Mouse (Mus musculus) cerebellum, adult 18-20 months (tissue): ENCODE measurements at regions not wholly inside any gene's neighbourhood (a gene's known extent, or its start where the extent isn't known, plus 50 kb on each side); places are given as distances from the start of the nearest gene placed in this dataset.

ENCODE experiments used
- DNase-seq, 2 experiments: peaks; one replicate each; pipeline ENCODE4 v3.0.0; 2021

DNA sequence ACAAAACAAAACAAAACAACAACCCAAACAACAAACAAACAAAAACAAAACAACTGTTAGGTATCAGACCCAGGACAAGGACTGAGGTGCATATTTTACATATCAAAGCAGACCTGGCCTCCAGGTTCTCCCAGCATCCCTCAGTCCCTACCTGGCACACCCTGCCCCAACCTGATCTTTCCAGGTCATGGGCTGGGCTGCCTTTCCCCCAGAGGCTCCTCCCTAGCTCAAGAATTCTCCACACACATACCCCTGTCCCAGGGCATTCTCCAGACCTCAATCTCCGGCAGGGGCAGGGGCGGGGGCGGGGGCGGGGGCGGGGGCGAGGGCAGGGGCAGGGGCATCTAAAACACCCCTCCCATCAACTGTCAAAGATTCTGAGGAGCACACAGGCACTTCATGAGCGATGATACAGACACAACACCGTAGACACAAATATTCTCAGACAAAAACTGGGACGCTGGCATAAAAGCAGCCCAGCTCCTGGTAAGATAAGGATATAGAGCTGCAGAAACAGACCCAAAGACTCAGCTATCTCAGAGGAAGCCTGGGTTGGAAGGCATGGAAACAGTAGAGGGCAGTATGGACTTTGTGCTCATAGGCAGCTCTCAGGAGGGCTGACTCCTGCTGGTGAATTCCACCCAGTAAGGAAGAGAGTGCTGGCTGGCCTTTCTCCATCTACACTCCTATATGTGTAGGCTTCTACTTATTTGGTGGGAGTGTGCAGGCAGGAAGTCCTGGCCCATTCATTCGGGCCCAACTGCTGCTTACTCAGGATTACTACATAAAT is 337.7 kb upstream of the Nr5a2 start:
- no peak for DNase-seq

DNA sequence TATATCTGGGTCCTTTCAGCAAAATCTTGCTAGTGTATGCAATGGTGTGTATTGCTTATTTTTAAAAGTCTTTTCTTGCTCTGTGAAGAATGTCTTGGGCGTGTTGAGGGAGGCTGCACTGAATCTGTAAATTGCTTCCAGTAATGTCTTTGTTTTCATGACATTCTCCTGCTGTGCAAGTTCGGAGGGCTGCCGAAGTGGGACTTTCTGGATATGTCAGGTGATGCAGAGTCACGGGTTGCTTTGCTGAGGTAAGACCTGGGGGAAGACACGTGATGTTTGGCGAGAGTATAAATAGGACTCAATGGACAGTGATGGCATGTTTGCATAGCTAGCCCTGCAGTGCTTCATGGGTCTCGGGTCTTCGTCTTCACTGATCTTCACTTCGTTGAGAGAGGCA is 329.2 kb upstream of the Nr5a2 start:
- no peak for DNase-seq

DNA sequence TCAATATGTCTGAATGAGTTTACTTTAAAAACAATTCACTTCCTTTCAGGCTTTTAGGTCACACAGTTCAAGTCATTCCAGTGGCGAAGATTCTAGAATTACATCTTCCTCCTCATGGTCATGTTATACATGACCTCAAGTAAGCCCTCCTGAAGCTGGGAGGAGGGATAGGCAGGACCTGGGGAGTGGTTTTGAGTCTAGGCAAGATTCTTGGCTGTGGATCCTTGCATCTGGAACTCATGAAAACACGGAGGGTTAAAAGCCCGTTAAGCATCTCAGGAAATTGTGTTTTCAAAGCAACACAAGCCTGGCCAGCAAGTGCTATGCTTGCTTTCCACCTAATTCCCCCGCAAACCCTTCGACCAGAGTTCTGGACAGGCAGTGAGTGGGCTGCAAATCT is 323.0 kb upstream of the Nr5a2 start:
- DNase-seq: no peak

DNA sequence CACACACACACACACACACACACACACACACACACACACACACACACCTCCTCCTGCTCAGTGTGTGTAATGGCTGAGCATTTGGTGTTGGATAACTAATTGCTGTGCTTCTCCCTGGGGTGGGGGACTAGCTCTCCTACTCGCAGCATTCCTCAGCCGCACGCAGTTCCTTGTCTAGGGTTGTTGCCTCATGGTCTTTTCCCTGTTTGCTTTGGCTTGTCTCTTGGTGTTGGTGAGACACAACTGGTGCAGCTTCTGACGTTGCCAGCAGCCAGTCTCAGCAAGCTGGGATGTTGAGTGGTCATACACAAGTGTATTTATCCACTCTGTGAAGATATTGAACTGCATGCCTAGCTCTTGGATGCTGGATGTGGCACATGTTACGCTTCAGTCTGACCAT is 322.2 kb upstream of the Nr5a2 start:
- DNase-seq: no peak

DNA sequence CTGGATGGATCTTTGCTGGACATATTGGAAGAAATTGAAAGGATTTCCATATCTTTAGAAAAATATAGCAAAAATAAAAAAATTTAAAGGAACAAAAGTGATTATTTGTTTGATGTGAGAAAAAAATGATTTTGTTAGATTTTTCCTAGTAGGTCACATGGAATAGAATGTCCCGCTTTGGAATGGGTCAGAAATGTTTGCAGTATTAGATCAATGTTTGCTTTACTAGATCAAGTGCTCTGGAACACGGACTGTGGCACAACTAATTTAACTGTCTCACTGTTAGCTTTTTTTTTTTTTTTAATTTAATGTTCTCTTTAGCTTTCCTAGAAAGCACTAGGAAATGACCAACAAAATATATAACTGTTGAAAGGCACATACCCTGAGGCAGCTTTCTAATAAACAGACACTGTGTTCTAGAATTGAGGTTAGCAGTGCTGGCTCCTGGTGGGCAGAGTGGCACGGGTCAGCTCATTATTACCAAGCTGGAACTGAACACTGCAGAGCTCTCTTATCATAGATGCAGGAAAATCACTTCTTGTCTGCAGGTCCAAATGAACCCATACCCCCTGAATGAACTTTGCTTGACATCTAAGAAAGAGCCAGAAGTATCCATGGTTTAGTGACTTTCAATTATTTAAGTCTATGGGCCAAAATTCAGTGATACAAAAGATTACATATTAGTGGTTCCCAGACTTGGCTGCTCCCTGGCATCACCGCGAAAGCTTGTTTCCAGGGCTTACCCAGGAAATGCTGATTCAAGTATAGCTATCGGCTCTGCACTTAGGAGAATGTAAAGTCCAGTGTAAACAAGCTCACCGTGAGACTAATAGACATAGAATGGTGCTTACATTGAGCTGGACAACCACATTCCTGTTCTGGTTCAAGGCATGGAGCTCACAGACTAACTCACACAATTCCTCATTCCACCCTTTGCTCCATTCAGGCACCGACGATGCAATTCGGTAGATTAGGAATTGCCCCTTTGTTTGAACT is 320.4 kb upstream of the Nr5a2 start:
- no peak for DNase-seq

DNA sequence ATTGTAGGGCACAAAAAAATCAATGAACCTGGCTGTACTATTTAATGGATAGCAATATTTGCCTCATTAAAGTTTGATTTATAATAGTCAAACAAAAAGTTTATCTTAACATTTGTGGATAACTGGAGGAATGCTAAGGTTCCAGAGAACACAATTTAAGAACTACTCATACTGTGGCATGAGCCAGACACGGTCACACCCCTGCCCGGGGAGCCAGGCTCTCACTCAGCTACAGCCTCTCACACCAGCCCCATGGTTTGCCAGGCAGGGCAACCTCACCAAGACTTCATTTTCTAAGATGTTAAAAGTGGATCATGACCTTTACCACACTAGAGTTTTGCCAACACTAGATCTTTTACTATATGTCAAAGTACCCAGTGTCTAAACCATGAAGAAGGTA is 319.7 kb upstream of the Nr5a2 start:
- DNase-seq: no peak

DNA sequence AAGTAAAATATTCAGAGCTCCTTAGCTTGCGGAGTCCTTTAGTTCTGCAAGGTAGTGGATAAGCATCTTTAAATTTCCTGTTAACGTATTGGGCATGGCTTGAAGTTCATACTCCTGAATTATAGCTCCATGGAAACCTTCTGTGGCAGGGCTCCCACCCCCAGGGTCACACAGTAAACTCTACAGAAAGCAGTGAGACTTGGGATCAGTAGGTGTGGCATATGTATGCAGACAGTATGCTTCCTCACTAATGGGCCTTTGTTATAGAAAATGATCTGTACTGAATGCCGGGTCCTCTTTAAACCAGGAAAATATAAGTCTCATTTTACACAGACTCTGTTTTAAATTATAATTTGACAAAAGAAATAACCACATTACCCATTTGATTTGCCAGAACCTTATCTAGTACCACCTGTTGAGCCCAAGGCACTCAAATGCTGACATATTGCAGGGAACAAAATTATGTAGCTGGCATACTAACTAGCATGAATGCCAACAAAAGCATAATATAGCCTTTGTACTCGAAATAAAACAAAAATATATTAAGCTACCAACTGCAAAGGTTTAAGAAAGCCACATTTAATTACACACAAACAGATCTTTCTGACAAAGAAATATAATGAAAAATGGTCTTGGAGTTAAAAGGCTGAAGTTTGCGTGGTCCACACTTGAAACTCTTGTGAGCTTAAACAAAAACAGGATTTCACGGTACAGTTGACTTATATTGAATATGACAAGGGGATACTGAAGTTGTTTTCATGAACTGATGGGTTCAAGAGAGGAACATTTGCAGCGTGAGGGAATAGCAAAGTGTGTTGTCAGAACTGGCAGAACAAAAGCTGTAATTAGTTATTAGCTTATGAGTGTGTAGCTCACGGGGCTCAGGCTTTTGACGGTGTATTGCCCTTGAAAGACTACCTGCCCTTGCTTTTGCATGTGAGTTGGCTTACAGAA is 310.7 kb upstream of the Nr5a2 start:
- no peak for DNase-seq

DNA sequence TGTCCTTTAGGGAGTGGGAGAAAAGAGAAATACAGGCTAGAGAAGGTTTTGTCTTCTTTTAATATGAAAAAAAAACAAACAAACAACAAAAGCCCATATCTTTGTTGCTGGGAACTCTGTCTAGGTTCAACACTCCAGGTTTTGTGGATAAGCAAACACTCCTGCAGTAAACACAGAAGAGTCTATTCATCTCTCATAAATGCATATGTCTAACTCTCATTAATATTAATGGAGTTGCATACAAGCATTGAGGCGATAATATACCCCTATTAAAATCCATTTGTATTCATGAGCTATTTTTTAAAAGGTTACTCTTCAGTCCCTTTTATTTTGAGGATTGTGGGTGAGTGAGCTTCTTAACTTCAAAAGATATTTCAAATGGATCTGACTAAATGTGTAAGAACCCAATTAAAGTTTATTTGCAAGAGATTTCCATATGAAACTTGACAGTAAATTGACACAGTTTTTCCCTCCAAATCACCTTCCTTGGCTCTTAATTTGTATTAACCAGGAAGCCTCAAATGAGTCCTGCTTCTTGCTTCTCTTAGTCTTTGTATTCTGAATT is 302.6 kb upstream of the Nr5a2 start:
- no peak for DNase-seq

DNA sequence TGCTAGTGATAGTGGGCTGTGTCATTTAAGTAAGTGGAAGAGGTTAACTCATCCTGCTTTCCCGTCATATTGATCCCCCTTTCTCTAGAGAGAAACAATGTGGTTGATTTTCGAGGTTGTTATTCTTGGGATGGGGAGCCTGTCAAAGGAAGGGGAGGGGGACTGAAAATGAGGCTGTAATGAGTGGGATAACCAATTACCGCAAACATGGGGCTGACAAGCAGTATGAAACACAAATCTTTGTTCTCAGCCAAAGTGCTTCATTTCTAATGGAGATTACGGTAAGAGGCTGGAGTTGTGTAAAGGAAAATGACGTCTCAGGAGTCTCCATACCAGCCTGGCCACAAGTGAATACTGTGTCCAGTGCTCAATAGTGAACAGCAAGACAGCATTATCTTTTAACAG is 301.9 kb upstream of the Nr5a2 start:
- no peak for DNase-seq

DNA sequence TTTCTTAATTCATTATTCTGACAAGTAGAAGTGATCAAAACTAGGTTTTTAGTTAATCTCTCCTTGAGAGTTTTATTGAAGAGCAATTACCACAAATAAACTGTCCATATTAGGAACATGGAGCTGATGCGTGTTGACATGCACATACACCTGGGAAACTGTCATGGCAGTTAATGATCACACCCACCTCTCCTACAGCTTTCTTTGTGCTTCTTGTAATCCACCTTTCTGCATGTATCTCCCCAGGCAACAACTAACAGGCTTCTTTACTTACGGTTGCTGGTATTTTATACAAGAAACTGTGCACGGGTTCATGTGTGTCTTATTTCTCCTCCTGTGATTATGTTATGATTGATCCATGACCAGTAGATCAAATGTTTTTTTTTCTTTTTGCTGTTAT is 296.0 kb upstream of the Nr5a2 start:
- DNase-seq: no peak

DNA sequence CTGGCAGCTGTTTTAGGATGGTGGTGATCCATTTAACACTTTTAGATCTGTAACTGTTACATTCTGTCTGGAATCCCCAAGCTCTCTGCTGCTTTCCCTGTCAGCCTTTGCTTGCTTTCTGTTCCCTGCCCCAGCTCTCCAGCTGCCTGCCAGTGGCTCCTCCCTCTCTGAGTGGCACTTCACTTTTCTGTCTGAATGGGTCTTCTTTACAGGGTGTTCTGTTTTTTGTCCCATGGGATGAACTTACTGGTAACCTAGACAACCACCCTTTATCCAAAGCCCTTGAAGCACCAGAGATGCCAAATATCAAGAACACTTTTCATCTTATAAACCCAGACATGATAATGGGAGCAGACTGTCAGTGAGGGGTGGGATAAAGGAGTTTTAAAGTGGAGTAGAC is 294.8 kb upstream of the Nr5a2 start:
- DNase-seq: no peak

DNA sequence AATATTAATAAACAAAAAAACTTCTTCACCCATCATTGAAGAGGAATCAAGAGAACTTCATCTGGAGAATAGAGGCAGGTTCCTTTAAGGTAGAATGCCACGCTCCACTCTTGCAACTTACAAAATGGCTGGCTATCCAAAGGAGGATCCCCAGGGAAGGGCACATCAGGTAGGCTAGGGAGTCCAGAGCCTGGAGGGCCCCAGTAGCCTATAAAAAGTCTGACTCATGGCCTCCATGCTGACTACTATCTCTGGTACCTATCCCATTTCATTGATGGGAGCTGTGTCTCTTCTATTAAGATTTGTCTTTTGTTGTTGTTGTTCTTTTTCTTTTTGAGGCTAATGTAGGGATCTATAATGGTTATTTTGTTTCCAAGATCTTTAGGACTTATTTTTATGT is 294.4 kb upstream of the Nr5a2 start:
- no peak for DNase-seq

DNA sequence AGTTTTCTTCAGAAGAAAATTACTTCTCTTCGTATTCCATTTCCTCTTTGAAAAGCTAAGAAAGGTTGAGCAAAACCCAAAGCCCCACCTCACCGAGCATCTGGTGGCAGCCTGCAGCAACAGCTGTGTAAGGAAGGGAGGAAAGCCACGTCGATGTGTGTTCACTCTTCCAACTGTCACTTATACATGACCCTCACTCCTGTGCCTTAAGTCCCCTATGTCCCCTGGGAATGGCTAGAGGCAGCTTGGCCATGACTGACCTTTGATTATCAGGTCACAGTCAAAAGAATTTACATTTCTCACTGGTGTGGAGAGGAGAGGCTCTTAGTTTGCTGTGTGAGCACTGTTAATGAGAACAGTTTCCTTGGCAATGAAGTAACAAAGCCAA is 266.8 kb upstream of the Nr5a2 start:
- DNase-seq: no peak

DNA sequence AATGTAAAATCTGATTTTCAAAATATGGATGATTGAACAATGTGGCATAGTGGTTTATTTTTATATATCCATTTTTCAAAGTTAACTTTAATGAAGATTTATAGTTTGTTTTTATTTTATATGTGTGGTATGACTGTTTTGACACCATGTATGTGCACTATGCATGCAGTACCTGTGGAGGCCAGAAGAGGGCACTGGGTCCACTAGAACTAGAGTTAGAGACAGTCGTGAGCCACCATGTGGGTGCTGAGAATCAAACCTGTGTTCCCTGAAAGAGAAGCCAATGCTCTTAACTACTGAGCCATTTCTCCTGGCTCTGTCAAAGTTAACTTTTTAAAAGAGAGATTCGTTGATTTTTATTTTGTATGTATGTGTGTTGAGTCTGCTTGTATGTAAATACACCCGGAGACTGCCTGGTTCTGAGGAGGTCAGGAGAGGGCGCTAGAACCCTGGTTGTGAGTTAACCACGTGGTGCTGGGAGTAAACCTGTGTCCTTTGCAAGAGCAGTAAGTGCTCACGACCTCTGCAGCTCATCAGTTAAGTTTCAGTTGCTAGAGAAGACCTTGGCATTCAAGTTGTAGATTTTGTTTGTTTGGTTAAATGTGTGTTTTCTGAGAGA is 266.3 kb upstream of the Nr5a2 start:
- no peak for DNase-seq

DNA sequence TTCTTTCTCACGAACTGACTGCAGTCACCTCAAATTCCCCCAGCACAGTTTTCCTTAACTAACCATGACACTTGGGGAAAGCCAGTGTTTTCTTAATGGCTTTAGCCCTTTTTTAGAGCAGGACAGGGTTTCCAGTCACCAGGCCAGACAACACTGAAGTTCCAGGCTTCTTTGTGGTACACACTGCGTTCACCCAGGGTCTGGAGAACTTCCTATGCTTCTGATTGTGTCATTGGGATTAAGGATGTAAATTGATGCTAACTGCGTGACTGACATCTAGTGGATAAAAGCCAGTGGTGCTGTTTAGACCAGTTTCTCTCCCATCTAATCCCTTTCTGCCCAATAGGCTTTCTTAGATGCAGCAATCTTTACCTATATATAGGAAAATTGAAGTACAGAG is 265.2 kb upstream of the Nr5a2 start:
- DNase-seq: no peak

DNA sequence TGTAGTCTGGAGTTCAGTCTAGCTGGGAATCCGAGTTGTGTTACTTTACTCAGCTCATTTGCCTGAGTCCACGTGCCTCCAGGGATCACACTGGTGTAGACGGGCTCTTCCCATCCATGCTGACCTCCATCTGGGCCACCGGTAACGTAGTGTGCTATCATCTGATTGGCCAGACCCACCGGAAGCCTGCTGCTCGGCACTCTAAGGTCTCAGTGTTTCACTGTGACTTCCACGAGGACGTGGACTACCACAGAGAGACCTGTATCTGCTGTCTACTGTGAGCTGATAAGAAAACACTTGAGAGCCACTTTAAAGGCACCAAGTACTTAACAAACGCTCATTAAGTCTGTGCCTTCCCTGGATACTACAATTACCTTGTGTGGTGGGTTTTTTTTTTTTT is 262.8 kb upstream of the Nr5a2 start:
- no peak for DNase-seq

DNA sequence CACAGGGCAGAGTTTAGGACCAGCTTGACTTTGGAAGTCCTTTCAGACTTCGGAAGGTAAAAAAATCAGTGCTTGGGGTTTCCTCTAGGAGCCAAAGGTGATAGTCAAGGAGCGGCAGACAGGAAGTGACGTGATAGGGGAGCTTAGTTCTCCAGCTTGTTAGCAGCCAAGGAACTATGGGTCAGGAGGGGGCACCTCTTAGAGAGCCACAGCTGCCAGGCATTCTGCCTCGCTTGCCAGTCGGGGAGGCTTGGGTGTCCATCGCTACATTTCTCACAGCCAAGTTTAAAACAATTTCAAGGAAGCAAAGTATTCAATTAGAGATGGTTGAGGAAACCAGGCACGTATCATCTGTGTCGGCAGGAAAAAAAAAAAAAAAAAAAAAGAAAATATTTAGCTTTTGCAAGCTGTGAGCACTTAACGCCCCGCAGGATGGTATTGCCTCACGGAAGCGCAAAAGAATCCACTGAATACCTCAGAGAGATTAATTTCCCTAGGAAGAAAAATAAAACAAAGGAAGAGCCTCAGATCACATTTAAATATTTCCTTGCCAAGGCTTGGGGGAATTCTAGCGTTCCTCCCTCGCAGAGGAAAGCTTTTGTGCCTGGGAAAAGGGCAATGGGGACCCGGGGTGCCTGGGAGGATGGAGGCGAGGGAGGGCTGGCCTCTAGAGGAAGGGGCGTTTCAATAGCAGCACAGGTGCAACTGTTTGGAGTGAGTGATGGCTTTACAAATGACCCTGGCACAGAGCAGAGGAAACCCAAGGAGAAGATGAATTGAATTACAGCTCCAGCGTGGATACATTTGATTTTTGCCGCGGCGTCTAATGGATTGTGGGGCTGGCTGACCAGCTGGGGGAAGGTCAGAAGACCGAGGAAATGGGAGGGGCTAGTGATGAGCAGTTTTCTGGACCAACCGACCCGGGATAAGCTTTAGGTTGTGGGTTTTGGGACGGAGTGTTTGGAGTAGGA is 261.1 kb upstream of the Nr5a2 start:
- no peak for DNase-seq

DNA sequence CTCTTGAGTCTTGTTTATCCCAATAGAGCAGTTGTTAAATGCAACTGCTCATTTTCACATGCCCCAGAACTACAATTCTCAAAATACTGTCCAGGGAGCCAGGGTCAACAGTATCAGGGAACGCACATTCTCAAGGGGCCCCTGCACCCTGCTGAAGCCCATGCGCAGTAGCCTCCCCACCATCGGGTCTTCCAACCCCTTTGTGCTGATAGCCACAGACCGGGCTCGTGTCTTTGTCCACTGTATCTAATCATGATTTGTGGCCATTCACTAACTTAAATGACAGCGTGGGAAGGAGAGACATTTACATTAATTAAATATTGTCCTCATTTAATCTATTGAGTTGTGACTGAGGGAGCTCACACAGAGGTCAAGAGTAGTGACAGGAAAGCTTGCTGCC is 260.0 kb upstream of the Nr5a2 start:
- no peak for DNase-seq

DNA sequence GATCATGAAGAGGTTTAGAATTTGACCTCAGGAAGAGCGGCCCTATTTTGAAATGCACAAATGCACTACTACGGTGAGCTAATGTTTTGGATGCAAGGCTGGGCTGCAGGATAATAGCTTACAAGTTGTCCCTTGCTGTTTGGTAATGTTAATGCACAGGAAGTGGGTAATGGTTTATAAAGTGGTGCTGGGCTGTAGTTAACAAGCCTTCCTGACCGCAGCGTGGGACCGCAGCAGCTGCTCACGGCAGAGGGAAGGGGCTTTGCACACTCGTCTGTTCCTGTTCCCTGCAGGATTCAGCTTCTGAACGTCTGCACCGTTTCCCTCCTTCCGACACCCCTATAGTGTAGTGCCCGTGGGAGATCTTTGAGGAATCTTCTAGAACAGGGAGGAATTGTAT is 258.4 kb upstream of the Nr5a2 start:
- no peak for DNase-seq

DNA sequence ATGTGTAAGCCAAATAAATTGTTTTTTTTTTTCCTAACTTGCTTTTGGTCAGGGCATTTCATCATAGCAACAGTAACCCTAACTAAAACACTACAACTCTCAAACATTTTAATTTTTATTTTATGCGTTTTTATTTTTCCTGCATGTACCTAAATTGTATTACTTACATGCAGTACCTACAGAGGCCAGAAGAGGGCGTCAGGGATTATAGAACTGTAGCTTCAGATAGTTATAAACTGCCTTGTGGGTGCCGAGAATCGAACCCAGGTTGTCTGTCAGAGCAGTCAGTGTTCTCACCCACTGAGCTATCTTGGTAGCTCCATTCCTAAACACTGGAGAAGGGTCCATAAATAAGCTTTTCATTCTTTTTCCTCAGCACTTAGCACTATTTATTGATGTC is 257.8 kb upstream of the Nr5a2 start:
- no peak for DNase-seq

DNA sequence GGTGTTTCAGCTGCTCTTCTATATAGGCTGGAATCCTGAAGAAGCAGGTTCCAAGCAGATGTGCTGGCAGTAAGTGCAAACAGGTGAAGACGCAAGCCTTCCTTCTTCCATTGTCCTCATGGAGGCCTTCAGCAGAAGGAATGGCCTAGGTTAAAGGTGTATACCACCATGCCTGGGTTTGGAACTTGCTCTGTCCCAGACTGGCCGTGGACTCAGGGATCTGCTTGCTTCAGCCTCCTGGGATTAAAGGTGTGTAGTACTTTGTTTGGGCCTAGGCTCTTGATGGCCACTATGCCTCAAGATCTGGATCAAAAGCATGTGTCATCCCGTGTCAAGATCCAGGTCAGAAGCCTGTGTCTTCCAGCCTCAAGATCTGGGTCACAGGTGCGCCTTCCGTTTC is 257.0 kb upstream of the Nr5a2 start:
- no peak for DNase-seq
